Mouse (Mus musculus) G1E (cell line): Measurements from ENCODE around the gene Pak2. TPM values are rescaled to one million over a fixed set of nuclear protein-coding genes. Genes with fewer than 3 reads are reported as not detected.
A peak's percentile ranks its signal among the peaks of the same experiment; 100 is the strongest.

Experiments
- ATAC-seq: 2 replicates; pipeline ENCODE4 v1.8.0; 2016; ENCODE audit warnings: mild to moderate bottlenecking; ENCODE audit not compliant: insufficient number of reproducible peaks, poor library complexity, low FRiP score, severe bottlenecking; ENCODE audit errors: extremely low read depth
- DNase-seq: peaks from one replicate; pipeline ENCODE4 v3.0.0; 2012; ENCODE audit warnings: low spot score
- H3K27me3 ChIP-seq: 2 replicates; pipeline ENCODE4 v1.6.1; 2012; ENCODE audit warnings: mild to moderate bottlenecking, low read length, inconsistent platforms; ENCODE audit not compliant: insufficient read depth
- H3K36me3 ChIP-seq: replicated peaks from 2 replicates; pipeline ENCODE3; 2012; ENCODE audit warnings: mild to moderate bottlenecking, inconsistent platforms
- H3K4me1 ChIP-seq: 2 replicates; pipeline ENCODE4 v1.6.1; 2012; ENCODE audit warnings: low read depth, low read length, inconsistent platforms, mixed read lengths; ENCODE audit not compliant: insufficient read depth
- H3K4me3 ChIP-seq: 2 replicates; pipeline ENCODE4 v1.5.1; 2012; ENCODE audit warnings: low read depth, mild to moderate bottlenecking, inconsistent platforms, low read length, moderate library complexity, mixed read lengths
- H3K9me3 ChIP-seq: replicated peaks from 2 replicates; pipeline ENCODE4 v1.6.1; 2012; ENCODE audit warnings: inconsistent platforms
- CTCF ChIP-seq: IDR thresholded peaks from 2 replicates; pipeline ENCODE4 v1.5.1; 2012; ENCODE audit warnings: low read depth, low read length, inconsistent platforms, mixed read lengths
- GATA1 ChIP-seq: IDR thresholded peaks from 2 replicates; pipeline ENCODE4 v1.6.1; 2012; ENCODE audit warnings: borderline replicate concordance, low read length, inconsistent platforms, mixed read lengths
- GATA2 ChIP-seq: IDR thresholded peaks from 2 replicates; pipeline ENCODE4 v1.6.1; 2012; ENCODE audit warnings: low read depth, low read length, inconsistent platforms, borderline replicate concordance
- POLR2AphosphoS5 ChIP-seq: IDR thresholded peaks from 2 replicates; pipeline ENCODE4 v1.6.1; 2012; ENCODE audit warnings: low read depth, low read length, inconsistent platforms; ENCODE audit not compliant: insufficient replicate concordance
- TAL1 ChIP-seq: conservative IDR thresholded peaks from 2 replicates; pipeline ENCODE4 v1.6.1; 2012; ENCODE audit warnings: low read depth, low read length, inconsistent platforms, mixed read lengths
- polyA plus RNA-seq: library from polyadenylated mRNA; stranded (reverse); fragments of >175 nt; gene quantifications from 2 replicates; pipeline ENCODE4 v1.2.3, GENCODE M21; 2012
- total RNA-seq, 2 experiments: library from RNA; stranded (forward) in 1 of 2; stranded (reverse) in 1 of 2; fragments of 200-1000 nt in 1 of 2; fragments of >200 nt in 1 of 2; fragmentation: Nextera tagmentation in 1 of 2; gene quantifications; 2 replicates each; pipeline ENCODE4 v1.2.3; 2014 to 2017

Gene Pak2
- 59.0 and 63.4 TPM in 2 replicates for total RNA-seq (2014; fragmentation: Nextera tagmentation)
- total RNA-seq (2017): 38.5 and 45.6 TPM in 2 replicates
- 37.6 and 44.5 TPM in 2 replicates for polyA plus RNA-seq

- peak; percentile 84 for DNase-seq
- peaks cover 26% of the 10 kb centered on the region for H3K4me1 ChIP-seq
- H3K4me3 ChIP-seq: peak within 1 kb of the TSS; percentile 92
- H3K27me3 ChIP-seq: no peaks in the 10 kb centered on the region
- no peak for TF ChIP-seq GATA2
- TF ChIP-seq GATA1: no peak
- no peak for TF ChIP-seq TAL1
- TF ChIP-seq POLR2AphosphoS5: no peak
- TF ChIP-seq CTCF: no peak
- no peaks in the 10 kb centered on the region for H3K9me3 ChIP-seq
- H3K36me3 ChIP-seq: peaks cover 19% of the 10 kb centered on the region
- ATAC-seq: peak; percentile 87
Observed at GRCm38 (mm10) chr16:32078991-32079511, at the start of gene Pak2. Pak2 (minus strand) TSS chr16:32079342.

GRCm38 (mm10) chr16:32127046-32127445 is 47.9 kb upstream of the Pak2 start:
- H3K4me3 ChIP-seq: no peak overlapping the region
- TF ChIP-seq GATA2: no peak
- no peak for TF ChIP-seq TAL1
- ATAC-seq (no peak), DNase-seq (no peak)
- no peaks in the 10 kb centered on the region for H3K9me3 ChIP-seq
- H3K4me1 ChIP-seq: peaks cover 18% of the 10 kb centered on the region
- peaks cover 46% of the 10 kb centered on the region for H3K27me3 ChIP-seq
- no peaks in the 10 kb centered on the region for H3K36me3 ChIP-seq

- H3K36me3 ChIP-seq: no peaks in the 10 kb centered on the region
- H3K4me1 ChIP-seq: peaks cover 8% of the 10 kb centered on the region
- H3K27me3 ChIP-seq: peaks cover 43% of the 10 kb centered on the region
- no peaks in the 10 kb centered on the region for H3K9me3 ChIP-seq
- no peak overlapping the region for H3K4me3 ChIP-seq
- no peak for TF ChIP-seq GATA1
- no peak for TF ChIP-seq GATA2
- no peak for TF ChIP-seq CTCF
- no peak for TF ChIP-seq POLR2AphosphoS5
- no peak for TF ChIP-seq TAL1
- DNase-seq (no peak), ATAC-seq (no peak)
Observed at GRCm38 (mm10) chr16:32125364-32125763, 46.2 kb upstream of the Pak2 start.

GRCm38 (mm10) chr16:32124444-32125335 is 45.5 kb upstream of the Pak2 start:
- H3K9me3 ChIP-seq: no peaks in the 10 kb centered on the region
- peaks cover 38% of the 10 kb centered on the region for H3K27me3 ChIP-seq
- ATAC-seq: no peak
- H3K36me3 ChIP-seq: no peaks in the 10 kb centered on the region
- DNase-seq: no peak
- TF ChIP-seq GATA1 (no peak), POLR2AphosphoS5 (no peak), GATA2 (no peak), TAL1 (no peak), CTCF (no peak)
- no peak overlapping the region for H3K4me3 ChIP-seq
- 0 out of 2 replicates have a peak, but pooled peaks cover 1% of the 10 kb centered on the region for H3K4me1 ChIP-seq

- no peaks in the 10 kb centered on the region for H3K9me3 ChIP-seq
- no peaks in the 10 kb centered on the region for H3K36me3 ChIP-seq
- ATAC-seq: no peak
- H3K4me1 ChIP-seq: no peaks in the 10 kb centered on the region
- TF ChIP-seq GATA2 (no peak), GATA1 (no peak), CTCF (no peak), POLR2AphosphoS5 (no peak), TAL1 (no peak)
- H3K27me3 ChIP-seq: peaks cover 36% of the 10 kb centered on the region
- no peak for DNase-seq
- no peak overlapping the region for H3K4me3 ChIP-seq
Observed at GRCm38 (mm10) chr16:32124020-32124419, 44.9 kb upstream of the Pak2 start.

GRCm38 (mm10) chr16:32120454-32120853 is 41.3 kb upstream of the Pak2 start:
- Histone ChIP-seq H3K4me1 (peaks cover 20% of the 10 kb centered on the region), H3K4me3 (no peak overlapping the region), H3K9me3 (no peaks in the 10 kb centered on the region), H3K27me3 (peaks cover 18% of the 10 kb centered on the region), H3K36me3 (no peaks in the 10 kb centered on the region)
- no peak for DNase-seq
- no peak for ATAC-seq
- no peak for TF ChIP-seq POLR2AphosphoS5
- no peak for TF ChIP-seq TAL1
- TF ChIP-seq CTCF: no peak
- no peak for TF ChIP-seq GATA1
- no peak for TF ChIP-seq GATA2
